Mouse (Mus musculus): ENCODE measurements around the gene Prap1.

The Prap1 gene

GRCm38 (mm10) chr7:140092924-140093528 lies at the start of gene Prap1:
Gene Prap1, plus strand, starts transcription at chr7:140093395.
- no peak for DNase-seq

GRCm38 (mm10) chr7:140045546-140045945 lies 47.6 kb upstream of the Prap1 start:
- DNase-seq: no peak

GRCm38 (mm10) chr7:140047811-140048311 lies 45.3 kb upstream of the Prap1 start:
- peak; percentile 38 for DNase-seq

GRCm38 (mm10) chr7:140048361-140049114 lies 44.7 kb upstream of the Prap1 start, which contains the start of gene Msx3:
Gene Msx3, minus strand, starts transcription at chr7:140049089.
- peak; percentile 36 for DNase-seq

- peak; percentile 64 for DNase-seq
These were observed 44.0 kb upstream of the Prap1 start for GRCm38 (mm10) chr7:140049115-140049689.

GRCm38 (mm10) chr7:140054124-140054523 lies 39.1 kb upstream of the Prap1 start:
- no peak for DNase-seq

- no peak for DNase-seq
These were observed 35.5 kb upstream of the Prap1 start for GRCm38 (mm10) chr7:140057413-140058407.

GRCm38 (mm10) chr7:140058528-140058927 lies 34.7 kb upstream of the Prap1 start:
- DNase-seq: no peak

- no peak for DNase-seq
These were observed 33.6 kb upstream of the Prap1 start for GRCm38 (mm10) chr7:140059601-140060000.

GRCm38 (mm10) chr7:140060936-140061831 lies 32.0 kb upstream of the Prap1 start:
- DNase-seq: peak; percentile 23

- no peak for DNase-seq
These were observed 31.4 kb upstream of the Prap1 start for GRCm38 (mm10) chr7:140061832-140062130.

- DNase-seq: peak; percentile 44
These were observed 30.9 kb upstream of the Prap1 start for GRCm38 (mm10) chr7:140062307-140062706.

GRCm38 (mm10) chr7:140063092-140063491 lies 30.1 kb upstream of the Prap1 start:
- peak; percentile 83 for DNase-seq

GRCm38 (mm10) chr7:140067397-140067796 lies 25.8 kb upstream of the Prap1 start:
- no peak for DNase-seq

GRCm38 (mm10) chr7:140070042-140070711 lies 23.0 kb upstream of the Prap1 start:
- DNase-seq: no peak

- DNase-seq: no peak
These were observed 15.5 kb upstream of the Prap1 start for GRCm38 (mm10) chr7:140077698-140078097.

- DNase-seq: peak; percentile 78
These were observed 14.5 kb upstream of the Prap1 start for GRCm38 (mm10) chr7:140078711-140079110.

GRCm38 (mm10) chr7:140080503-140081156 lies 12.6 kb upstream of the Prap1 start:
- DNase-seq: peak; percentile 62

GRCm38 (mm10) chr7:140081408-140082241 lies 11.6 kb upstream of the Prap1 start:
- DNase-seq: no peak

All from thymus, postnatal 4 days (tissue).